Mouse (Mus musculus) liver, embryonic 15.5 days (tissue): Measurements from ENCODE around the gene Kank4. TPM values are rescaled to one million over a fixed set of nuclear protein-coding genes. Genes with fewer than 3 reads are reported as not detected.

Experiments used
- ATAC-seq: fragments of 200-750 bp; cut with Nextera tagmentation; 2 replicates; pipeline ENCODE4 v1.8.0; 2017; ENCODE audit warnings: moderate number of reproducible peaks, mild to moderate bottlenecking, moderate library complexity; ENCODE audit not compliant: insufficient read depth
- H3K27ac ChIP-seq: fragments of 300-500 bp; sonication (generic); replicated peaks from 2 replicates; pipeline ENCODE4 v1.5.1; 2015; ENCODE audit warnings: mild to moderate bottlenecking, inconsistent platforms
- H3K27me3 ChIP-seq: fragments of 300-500 bp; sonication (generic); 2 replicates; pipeline ENCODE4 v1.6.1; 2015; ENCODE audit warnings: mild to moderate bottlenecking, inconsistent platforms
- H3K36me3 ChIP-seq: fragments of 300-500 bp; sonication (generic); replicated peaks from 2 replicates; pipeline ENCODE4 v1.6.1; 2015; ENCODE audit warnings: moderate library complexity, mild to moderate bottlenecking, inconsistent platforms
- H3K4me1 ChIP-seq: fragments of 300-500 bp; sonication (generic); replicated peaks from 2 replicates; pipeline ENCODE4 v1.6.1; 2015; ENCODE audit warnings: inconsistent platforms
- H3K4me2 ChIP-seq: fragments of 300-500 bp; sonication (generic); 2 replicates; pipeline ENCODE4 v1.6.1; 2015; ENCODE audit warnings: moderate library complexity, mild to moderate bottlenecking, inconsistent platforms
- H3K4me3 ChIP-seq: fragments of 300-500 bp; sonication (generic); replicated peaks from 2 replicates; pipeline ENCODE4 v1.5.1; 2015; ENCODE audit warnings: mild to moderate bottlenecking, inconsistent platforms
- H3K9ac ChIP-seq: fragments of 300-500 bp; sonication (generic); 2 replicates; pipeline ENCODE4 v1.6.1; 2015; ENCODE audit warnings: moderate library complexity, mild to moderate bottlenecking, inconsistent platforms
- H3K9me3 ChIP-seq: fragments of 300-500 bp; sonication (generic); replicated peaks from 2 replicates; pipeline ENCODE4 v1.6.1; 2016; ENCODE audit warnings: inconsistent platforms
- WGBS: fragments of 180-500 bp; shearing (Covaris S2); methylation state at CpG from one replicate; pipeline ENCODE4 v1.1.7; 2015; ENCODE audit warnings: mixed read lengths; ENCODE audit not compliant: insufficient replicate concordance; 5-methylcytosine and 5-hydroxymethylcytosine counted together
- polyA plus RNA-seq: library from polyadenylated mRNA; unstranded; fragments of >200 nt; fragmentation: Nextera tagmentation; extraction: Ambion mirVana; gene quantifications from 2 replicates; pipeline ENCODE4 v1.2.1, GENCODE M21; 2015

Kank4 gene
- polyA plus RNA-seq, 1 experiment from 2014 or later = 0.03 TPM

DNA sequence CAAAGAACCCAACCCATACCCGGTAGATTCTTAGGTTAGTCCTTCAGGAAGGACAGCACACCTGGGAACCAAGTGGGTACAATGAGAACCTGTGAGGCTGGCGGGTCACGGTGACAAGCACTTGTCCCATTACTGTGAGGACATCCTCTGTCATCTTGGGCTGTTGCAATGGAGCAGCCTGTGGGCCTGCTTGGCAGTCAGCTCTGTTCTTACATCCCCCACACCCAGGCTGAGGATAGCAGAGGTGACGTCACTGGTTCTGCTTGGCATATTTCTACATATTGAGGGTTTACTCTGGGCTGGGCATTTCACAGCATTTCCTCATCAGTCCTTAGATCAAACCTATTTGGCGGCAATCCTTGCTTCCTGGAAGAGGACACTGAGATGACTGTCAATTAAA, 43.6 kb downstream of the Kank4 start:
- no peaks in the 10 kb centered on the region for H3K4me1 ChIP-seq
- H3K9me3 ChIP-seq = no peaks in the 10 kb centered on the region
- peaks cover 6% of the 10 kb centered on the region; the same call in 1 of the 2 replicates for H3K27me3 ChIP-seq
- H3K4me3 ChIP-seq = no peak overlapping the region
- H3K36me3 ChIP-seq = no peaks in the 10 kb centered on the region
- H3K9ac ChIP-seq = no peak overlapping the region
- 62% methylated on average over 5 of the region's 5 CpGs for WGBS
- ATAC-seq = no peak
- H3K4me2 ChIP-seq = no peak overlapping the region
- H3K27ac ChIP-seq = no peak overlapping the region

DNA sequence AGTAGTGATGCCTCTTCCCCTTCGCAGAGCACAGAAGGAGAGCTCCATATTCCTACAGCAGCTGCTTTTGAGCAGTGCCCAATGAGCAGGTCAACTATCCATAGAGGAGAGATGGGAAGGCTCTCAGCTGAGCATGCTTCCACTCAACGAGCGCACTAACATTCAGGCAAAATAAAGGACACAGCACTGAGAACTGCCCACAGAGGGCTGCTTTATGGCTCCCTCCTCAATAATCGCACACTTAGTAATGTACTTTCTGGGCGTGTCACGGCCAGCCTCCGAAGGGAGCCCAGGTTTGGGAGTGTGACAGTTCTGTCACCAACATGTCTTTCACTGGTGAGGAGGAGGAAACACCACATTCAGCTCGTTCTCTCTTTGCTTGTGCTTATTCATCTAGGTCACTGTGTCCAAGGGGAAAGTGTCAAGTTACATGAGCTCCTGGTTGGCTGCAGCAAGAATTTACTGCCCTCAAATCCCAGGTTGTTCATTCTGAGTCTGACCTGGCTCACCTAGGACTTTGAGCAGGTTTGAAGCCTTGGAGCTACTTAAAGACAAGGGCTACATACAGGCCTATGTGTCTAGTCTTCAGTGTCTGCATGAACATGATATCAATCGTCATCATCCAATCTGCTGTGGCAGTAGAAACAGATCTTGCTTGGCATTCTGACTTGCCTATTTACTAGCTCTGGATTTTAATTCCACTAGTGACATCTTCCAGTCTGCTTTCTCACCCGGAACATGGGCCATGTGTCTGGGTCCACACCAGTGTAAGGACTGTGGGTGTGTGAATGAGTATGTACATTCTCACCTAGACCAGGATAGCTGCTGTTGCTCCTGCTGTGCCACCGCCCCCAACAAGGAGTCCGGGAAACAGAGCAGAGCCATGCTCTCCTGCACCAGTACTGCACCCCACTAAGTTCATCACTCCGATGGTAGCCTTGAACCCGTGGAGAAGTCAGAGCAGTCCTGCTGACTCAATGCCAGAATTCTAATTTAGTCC, 49.9 kb downstream of the Kank4 start:
- ATAC-seq = no peak
- Histone ChIP-seq H3K4me3 (no peak overlapping the region), H3K4me2 (no peak overlapping the region), H3K27ac (no peak overlapping the region), H3K27me3 (no peaks in the 10 kb centered on the region), H3K36me3 (no peaks in the 10 kb centered on the region), H3K9me3 (no peaks in the 10 kb centered on the region), H3K9ac (no peak overlapping the region), H3K4me1 (no peaks in the 10 kb centered on the region)
- 61% methylated on average over 14 of the region's 14 CpGs for WGBS

- Histone ChIP-seq H3K27ac (no peak overlapping the region), H3K4me2 (no peak overlapping the region), H3K9ac (no peak overlapping the region), H3K4me3 (no peak overlapping the region), H3K9me3 (no peaks in the 10 kb centered on the region), H3K4me1 (no peaks in the 10 kb centered on the region), H3K36me3 (no peaks in the 10 kb centered on the region), H3K27me3 (no peaks in the 10 kb centered on the region)
- no peak for ATAC-seq
- 57% methylated on average over 3 of the region's 3 CpGs for WGBS
These were observed 58.3 kb downstream of the Kank4 start for GRCm38 (mm10) chr4:98758872-98759518.

- H3K4me1 ChIP-seq = no peaks in the 10 kb centered on the region
- no peak for ATAC-seq
- no peaks in the 10 kb centered on the region for H3K36me3 ChIP-seq
- no peak overlapping the region for H3K9ac ChIP-seq
- H3K27ac ChIP-seq = no peak overlapping the region
- H3K27me3 ChIP-seq = no peaks in the 10 kb centered on the region
- 46% methylated on average over 4 of the region's 4 CpGs for WGBS
- no peaks in the 10 kb centered on the region for H3K9me3 ChIP-seq
- H3K4me3 ChIP-seq = no peak overlapping the region
- no peak overlapping the region for H3K4me2 ChIP-seq
These were observed 59.1 kb downstream of the Kank4 start for GRCm38 (mm10) chr4:98758012-98758821.

DNA sequence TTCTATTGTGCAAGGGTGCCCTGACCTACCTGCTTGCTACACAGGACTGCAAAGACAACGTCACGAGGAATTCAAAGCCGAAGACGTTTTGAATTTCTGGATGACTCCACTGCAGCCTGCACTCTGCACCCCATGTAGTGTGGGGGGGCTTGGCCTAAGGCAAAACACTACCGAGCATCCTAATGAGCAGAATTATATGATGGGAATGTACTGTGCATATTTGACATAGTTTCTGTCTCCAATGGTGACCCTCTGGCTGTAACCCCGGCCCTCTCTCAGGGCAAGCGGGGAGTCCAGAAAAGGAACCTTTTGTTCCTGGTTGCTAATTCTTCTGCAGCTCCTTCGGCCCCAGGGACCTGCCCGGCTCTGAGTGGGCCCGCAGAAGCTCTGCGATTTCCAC, 61.2 kb downstream of the Kank4 start:
- no peak for ATAC-seq
- Histone ChIP-seq H3K27ac (no peak overlapping the region), H3K9ac (no peak overlapping the region), H3K4me2 (no peak overlapping the region), H3K27me3 (no peaks in the 10 kb centered on the region), H3K9me3 (no peaks in the 10 kb centered on the region), H3K4me3 (no peak overlapping the region), H3K4me1 (no peaks in the 10 kb centered on the region), H3K36me3 (no peaks in the 10 kb centered on the region)
- 68% methylated on average over 11 of the region's 11 CpGs for WGBS

GRCm38 (mm10) chr4:98754456-98754855, 62.9 kb downstream of the Kank4 start:
- no peak overlapping the region for H3K4me2 ChIP-seq
- ATAC-seq = no peak
- no peak overlapping the region for H3K4me3 ChIP-seq
- no peaks in the 10 kb centered on the region for H3K27me3 ChIP-seq
- no peak overlapping the region for H3K27ac ChIP-seq
- H3K4me1 ChIP-seq = no peaks in the 10 kb centered on the region
- H3K36me3 ChIP-seq = no peaks in the 10 kb centered on the region
- H3K9ac ChIP-seq = no peak overlapping the region
- 61% methylated on average over 4 of the region's 4 CpGs for WGBS
- H3K9me3 ChIP-seq = no peaks in the 10 kb centered on the region

GRCm38 (mm10) chr4:98743906-98744210, 73.5 kb downstream of the Kank4 start:
- H3K4me3 ChIP-seq = no peak overlapping the region
- no peak overlapping the region for H3K4me2 ChIP-seq
- no peak for ATAC-seq
- no peak overlapping the region for H3K9ac ChIP-seq
- 29% methylated on average over 7 of the region's 7 CpGs for WGBS
- no peaks in the 10 kb centered on the region for H3K36me3 ChIP-seq
- H3K4me1 ChIP-seq = no peaks in the 10 kb centered on the region
- H3K9me3 ChIP-seq = no peaks in the 10 kb centered on the region
- H3K27me3 ChIP-seq = no peaks in the 10 kb centered on the region
- no peak overlapping the region for H3K27ac ChIP-seq

DNA sequence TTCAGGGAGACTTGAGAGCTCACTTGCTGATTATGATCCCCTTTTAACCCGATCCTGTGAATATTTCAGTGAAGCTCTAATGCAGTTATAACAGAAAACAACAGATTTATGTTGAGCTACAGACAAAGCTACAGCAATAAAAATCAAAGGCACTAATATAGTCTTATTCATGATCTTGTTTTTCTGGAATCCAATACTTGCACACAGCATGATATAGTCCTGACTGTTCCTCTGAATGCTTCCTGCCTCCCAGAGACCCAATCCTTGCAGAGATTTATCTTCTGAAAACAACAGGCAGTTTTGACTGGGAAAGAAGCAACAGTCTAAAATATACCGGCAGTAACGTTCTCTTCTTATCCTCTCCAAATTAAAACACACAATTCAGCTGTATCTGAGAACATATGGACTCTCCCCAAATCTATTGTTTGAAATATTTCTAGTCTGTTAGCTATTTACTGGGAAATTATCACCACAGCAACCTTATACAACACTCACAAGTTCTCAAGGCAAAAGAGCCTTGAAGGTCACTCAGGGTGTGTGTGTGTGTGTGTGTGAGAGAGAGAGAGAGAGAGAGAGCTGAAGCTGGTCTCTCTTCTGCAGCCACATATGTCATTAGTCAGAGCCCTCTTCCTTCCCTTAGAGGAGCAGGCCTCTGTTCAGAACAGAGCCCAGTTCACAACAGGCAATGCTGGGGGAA, 74.0 kb downstream of the Kank4 start:
- no peak for ATAC-seq
- H3K4me2 ChIP-seq = no peak overlapping the region
- no peak overlapping the region for H3K27ac ChIP-seq
- H3K36me3 ChIP-seq = no peaks in the 10 kb centered on the region
- H3K27me3 ChIP-seq = no peaks in the 10 kb centered on the region
- no peak overlapping the region for H3K9ac ChIP-seq
- H3K4me1 ChIP-seq = no peaks in the 10 kb centered on the region
- H3K4me3 ChIP-seq = no peak overlapping the region
- 60% methylated on average over 3 of the region's 3 CpGs for WGBS
- no peaks in the 10 kb centered on the region for H3K9me3 ChIP-seq

- Histone ChIP-seq H3K4me1 (no peaks in the 10 kb centered on the region), H3K4me2 (no peak overlapping the region), H3K9ac (no peak overlapping the region), H3K27ac (no peak overlapping the region), H3K4me3 (no peak overlapping the region), H3K36me3 (no peaks in the 10 kb centered on the region), H3K9me3 (no peaks in the 10 kb centered on the region), H3K27me3 (no peaks in the 10 kb centered on the region)
- ATAC-seq = no peak
- 34% methylated on average over 2 of the region's 2 CpGs for WGBS
These were observed 77.6 kb downstream of the Kank4 start for GRCm38 (mm10) chr4:98739753-98740152.

GRCm38 (mm10) chr4:98733660-98734059, 83.7 kb downstream of the Kank4 start:
- Histone ChIP-seq H3K36me3 (no peaks in the 10 kb centered on the region), H3K27ac (no peak overlapping the region), H3K9ac (no peak overlapping the region), H3K4me3 (no peak overlapping the region), H3K9me3 (no peaks in the 10 kb centered on the region), H3K4me2 (no peak overlapping the region), H3K4me1 (no peaks in the 10 kb centered on the region), H3K27me3 (peaks cover 5% of the 10 kb centered on the region)
- WGBS = 84% methylated on average over 16 of the region's 16 CpGs
- ATAC-seq = no peak
